Mouse (Mus musculus): ENCODE measurements around the gene Ddc. TPM values are rescaled to one million over a fixed set of nuclear protein-coding genes. Genes with fewer than 3 reads are reported as not detected.

Ddc gene
- polyA plus RNA-seq, 1 experiment from 2014 or later: 26.2 TPM

DNA sequence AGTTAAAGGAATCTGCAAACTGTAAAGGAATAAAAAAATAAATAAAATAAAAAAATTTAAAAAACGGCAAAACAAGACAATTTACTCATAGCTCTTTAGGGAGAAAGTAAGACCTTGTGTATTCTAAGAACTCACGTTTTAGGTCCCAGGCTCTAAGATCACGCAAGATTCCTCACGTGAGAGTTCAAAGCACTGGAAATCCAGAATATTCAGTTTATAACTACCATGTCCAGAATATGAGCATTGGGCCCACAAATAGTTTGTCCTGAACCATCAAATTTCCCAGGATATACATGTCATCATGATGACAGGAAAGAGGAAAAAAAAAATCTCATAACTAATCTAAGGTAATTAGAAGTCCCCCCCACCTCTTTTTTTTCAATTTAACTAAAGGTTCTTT is 62.2 kb downstream of the Ddc start:
- no peaks in the 10 kb centered on the region for H3K27me3 ChIP-seq

GRCm38 (mm10) chr11:11835361-11835760 is 62.6 kb downstream of the Ddc start:
- WGBS: 29% methylated on average over 6 of the region's 6 CpGs
- Histone ChIP-seq H3K9ac (replicated peaks) (no peak overlapping the region), H3K36me3 (no peaks in the 10 kb centered on the region), H3K4me1 (peaks cover 25% of the 10 kb centered on the region), H3K4me3 (no peak overlapping the region), H3K4me2 (replicated peaks) (no peak overlapping the region), H3K27me3 (no peaks in the 10 kb centered on the region), H3K9me3 (no peaks in the 10 kb centered on the region), H3K27ac (replicated peaks) (no peak overlapping the region)
- no peak for ATAC-seq (ENCODE audit: low FRiP score, low read depth)

More for the DNA sequence above, 62.2 kb downstream of the Ddc start:
- ATAC-seq (ENCODE audit: low FRiP score, low read depth): no peak
- H3K9me3 ChIP-seq: no peaks in the 10 kb centered on the region
- no peak overlapping the region for H3K4me2 ChIP-seq (replicated peaks)
- no peaks in the 10 kb centered on the region for H3K36me3 ChIP-seq
- H3K4me3 ChIP-seq: no peak overlapping the region
- peaks cover 20% of the 10 kb centered on the region for H3K4me1 ChIP-seq
- 82% methylated on average over 4 of the region's 4 CpGs for WGBS
- no peak overlapping the region for H3K9ac ChIP-seq (replicated peaks)
- no peak overlapping the region for H3K27ac ChIP-seq (replicated peaks)

- Histone ChIP-seq H3K27me3 (0 out of 2 replicates have a peak, but pooled peaks cover 4% of the 10 kb centered on the region), H3K27ac (replicated peaks) (no peak overlapping the region), H3K9me3 (no peaks in the 10 kb centered on the region), H3K4me3 (no peak overlapping the region), H3K4me1 (peaks cover 47% of the 10 kb centered on the region), H3K4me2 (replicated peaks) (no peak overlapping the region), H3K36me3 (no peaks in the 10 kb centered on the region), H3K9ac (replicated peaks) (no peak overlapping the region)
- ATAC-seq (ENCODE audit: low FRiP score, low read depth): no peak
- WGBS: 47% methylated on average over 8 of the region's 8 CpGs
Measured at GRCm38 (mm10) chr11:11833100-11833499, 64.8 kb downstream of the Ddc start.

DNA sequence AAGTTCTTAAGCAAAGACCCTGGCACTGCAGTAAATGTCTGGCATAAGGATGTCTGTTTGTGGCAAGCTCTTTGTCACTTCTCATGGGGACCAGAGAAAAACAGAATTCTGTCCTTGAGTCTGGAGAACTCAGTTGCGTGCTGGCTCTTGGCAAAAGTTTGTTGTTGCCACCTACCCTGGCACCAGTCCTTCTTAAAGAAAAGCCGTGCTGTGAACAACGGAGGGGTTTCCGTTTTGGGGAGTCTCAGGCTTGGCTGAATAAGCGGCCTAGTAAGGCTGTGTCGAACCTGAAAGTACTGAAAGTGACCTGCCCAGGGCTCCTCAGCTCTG is 65.2 kb downstream of the Ddc start:
- H3K9ac ChIP-seq (replicated peaks): no peak overlapping the region
- H3K27me3 ChIP-seq: 0 out of 2 replicates have a peak, but pooled peaks cover 4% of the 10 kb centered on the region
- no peak overlapping the region for H3K4me2 ChIP-seq (replicated peaks)
- H3K4me3 ChIP-seq: no peak overlapping the region
- no peaks in the 10 kb centered on the region for H3K9me3 ChIP-seq
- no peak for ATAC-seq (ENCODE audit: low FRiP score, low read depth)
- no peak overlapping the region for H3K27ac ChIP-seq (replicated peaks)
- 39% methylated on average over 6 of the region's 6 CpGs for WGBS
- no peaks in the 10 kb centered on the region for H3K36me3 ChIP-seq
- peaks cover 50% of the 10 kb centered on the region for H3K4me1 ChIP-seq

DNA sequence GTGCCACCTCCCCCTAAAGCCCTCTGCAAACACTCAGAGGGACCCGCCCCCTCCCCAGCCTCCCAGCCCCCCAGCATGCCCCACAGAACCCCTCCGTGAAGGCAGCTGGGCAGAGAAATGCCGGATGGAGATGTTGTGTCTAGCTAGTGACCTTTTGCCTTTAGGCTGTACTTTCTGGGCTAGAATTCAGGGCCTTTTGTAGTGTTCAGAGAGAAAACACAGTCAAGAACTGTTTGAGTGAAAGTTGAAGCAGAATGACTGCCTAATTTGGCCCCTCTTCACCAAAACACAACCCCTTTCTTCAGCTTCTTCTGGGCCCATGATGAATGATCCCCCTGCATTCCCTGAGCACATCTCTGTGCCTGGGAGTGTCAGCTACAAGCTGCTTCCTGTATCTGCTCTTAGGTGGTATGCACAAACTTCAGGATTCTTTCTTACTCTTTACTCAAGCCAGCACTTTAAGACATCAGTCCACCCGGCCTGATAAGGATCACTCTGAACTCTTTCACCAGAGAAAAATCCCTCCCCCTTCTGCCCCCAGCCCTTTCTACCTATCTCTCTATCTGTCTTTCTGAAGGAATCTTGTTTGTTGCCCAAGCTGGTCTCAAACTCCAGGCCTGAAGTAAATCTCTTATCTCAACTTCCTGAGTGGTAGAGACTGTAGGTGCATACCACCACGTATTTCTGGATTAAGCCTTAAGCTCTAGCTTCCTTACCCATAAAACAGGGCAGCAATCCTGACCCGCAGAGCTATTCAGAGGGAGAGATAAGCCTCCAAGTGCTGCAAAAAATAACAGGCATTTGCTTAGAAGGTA is 65.8 kb downstream of the Ddc start:
- Histone ChIP-seq H3K9ac (replicated peaks) (no peak overlapping the region), H3K9me3 (no peaks in the 10 kb centered on the region), H3K27ac (replicated peaks) (peak overlapping the region; percentile 22), H3K27me3 (0 out of 2 replicates have a peak, but pooled peaks cover 4% of the 10 kb centered on the region), H3K4me1 (peaks cover 53% of the 10 kb centered on the region), H3K4me2 (replicated peaks) (no peak overlapping the region), H3K36me3 (no peaks in the 10 kb centered on the region), H3K4me3 (no peak overlapping the region)
- ATAC-seq (ENCODE audit: low FRiP score, low read depth): no peak
- WGBS: 3% methylated on average over 6 of the region's 6 CpGs

GRCm38 (mm10) chr11:11831526-11831925 is 66.4 kb downstream of the Ddc start:
- Histone ChIP-seq H3K4me3 (no peak overlapping the region), H3K4me2 (replicated peaks) (no peak overlapping the region), H3K27me3 (0 out of 2 replicates have a peak, but pooled peaks cover 4% of the 10 kb centered on the region), H3K4me1 (peaks cover 51% of the 10 kb centered on the region), H3K9ac (replicated peaks) (no peak overlapping the region), H3K27ac (replicated peaks) (0 out of 2 replicates have a peak overlapping the region, but pooled peaks have one; percentile 22), H3K36me3 (no peaks in the 10 kb centered on the region), H3K9me3 (no peaks in the 10 kb centered on the region)
- WGBS: 11% methylated on average over 6 of the region's 6 CpGs
- no peak for ATAC-seq (ENCODE audit: low FRiP score, low read depth)

- WGBS: 33% methylated on average over 12 of the region's 12 CpGs
- Histone ChIP-seq H3K27ac (replicated peaks) (no peak overlapping the region), H3K4me1 (peaks cover 52% of the 10 kb centered on the region), H3K36me3 (no peaks in the 10 kb centered on the region), H3K4me2 (replicated peaks) (no peak overlapping the region), H3K9me3 (no peaks in the 10 kb centered on the region), H3K4me3 (no peak overlapping the region), H3K27me3 (0 out of 2 replicates have a peak, but pooled peaks cover 4% of the 10 kb centered on the region), H3K9ac (replicated peaks) (no peak overlapping the region; the same call in 1 of the 2 replicates)
- no peak for ATAC-seq (ENCODE audit: low FRiP score, low read depth)
Measured at GRCm38 (mm10) chr11:11830884-11831495, 67.0 kb downstream of the Ddc start.

GRCm38 (mm10) chr11:11829161-11830000 is 68.6 kb downstream of the Ddc start:
- Histone ChIP-seq H3K9me3 (no peaks in the 10 kb centered on the region), H3K4me2 (replicated peaks) (no peak overlapping the region), H3K9ac (replicated peaks) (no peak overlapping the region), H3K27ac (replicated peaks) (peak overlapping the region; percentile 61; the same call in 1 of the 2 replicates), H3K4me3 (no peak overlapping the region), H3K36me3 (no peaks in the 10 kb centered on the region), H3K27me3 (0 out of 2 replicates have a peak, but pooled peaks cover 4% of the 10 kb centered on the region), H3K4me1 (peaks cover 66% of the 10 kb centered on the region)
- whole genome bisulfite sequencing: 13% methylated on average over 11 of the region's 11 CpGs
- peak; percentile 64 for ATAC-seq (ENCODE audit: low FRiP score, low read depth)

DNA sequence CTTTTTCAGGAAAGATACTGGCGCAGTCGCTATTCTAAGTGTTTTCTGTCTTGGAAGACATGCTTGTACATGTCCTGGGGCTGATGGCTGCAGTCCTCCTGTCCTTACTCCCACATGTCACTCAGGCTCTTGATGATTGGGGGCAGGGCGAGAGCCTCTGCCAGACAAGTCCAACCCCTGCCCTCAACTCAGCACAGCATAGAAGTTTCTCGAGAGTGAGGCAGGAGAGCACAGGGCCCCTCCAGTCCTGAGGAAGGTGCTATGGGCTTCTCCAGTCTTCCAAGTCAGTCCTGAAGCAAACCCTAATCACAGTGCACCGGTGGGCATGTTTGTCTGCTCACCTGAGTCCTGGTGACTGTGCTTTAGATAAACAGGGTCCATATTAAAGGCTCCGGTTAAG is 69.2 kb downstream of the Ddc start:
- Histone ChIP-seq H3K4me1 (peaks cover 72% of the 10 kb centered on the region), H3K27ac (replicated peaks) (peak overlapping the region; percentile 61; the same call in 1 of the 2 replicates), H3K36me3 (no peaks in the 10 kb centered on the region), H3K4me3 (no peak overlapping the region), H3K27me3 (0 out of 2 replicates have a peak, but pooled peaks cover 4% of the 10 kb centered on the region), H3K9me3 (no peaks in the 10 kb centered on the region), H3K9ac (replicated peaks) (no peak overlapping the region), H3K4me2 (replicated peaks) (no peak overlapping the region)
- 25% methylated on average over 6 of the region's 6 CpGs for WGBS
- peak; percentile 9; the same call in 1 of the 2 replicates for ATAC-seq (ENCODE audit: low FRiP score, low read depth)

GRCm38 (mm10) chr11:11828251-11828650 is 69.7 kb downstream of the Ddc start:
- Histone ChIP-seq H3K27me3 (0 out of 2 replicates have a peak, but pooled peaks cover 4% of the 10 kb centered on the region), H3K4me2 (replicated peaks) (no peak overlapping the region), H3K36me3 (no peaks in the 10 kb centered on the region), H3K4me1 (peaks cover 77% of the 10 kb centered on the region), H3K9me3 (no peaks in the 10 kb centered on the region), H3K27ac (replicated peaks) (peak overlapping the region; percentile 61; the same call in 1 of the 2 replicates), H3K9ac (replicated peaks) (no peak overlapping the region), H3K4me3 (no peak overlapping the region)
- WGBS: 25% methylated on average over 5 of the region's 5 CpGs
- ATAC-seq (ENCODE audit: low FRiP score, low read depth): peak; percentile 28

GRCm38 (mm10) chr11:11826475-11826874 is 71.5 kb downstream of the Ddc start:
- Histone ChIP-seq H3K9ac (replicated peaks) (no peak overlapping the region), H3K27ac (replicated peaks) (no peak overlapping the region), H3K4me2 (replicated peaks) (no peak overlapping the region), H3K36me3 (no peaks in the 10 kb centered on the region), H3K27me3 (0 out of 2 replicates have a peak, but pooled peaks cover 4% of the 10 kb centered on the region), H3K9me3 (no peaks in the 10 kb centered on the region), H3K4me1 (peaks cover 82% of the 10 kb centered on the region), H3K4me3 (no peak overlapping the region)
- no peak for ATAC-seq (ENCODE audit: low FRiP score, low read depth)
